Mouse (Mus musculus) gonadal fat pad, adult 2 months (tissue): ENCODE data around the gene Arhgef2. TPM values are rescaled to one million over a fixed set of nuclear protein-coding genes. Genes with fewer than 3 reads are reported as not detected.

Experiments used
- DNase-seq: peaks from one replicate; pipeline ENCODE4 v3.0.0-alpha.2; 2012; ENCODE audit warnings: low read depth
- polyA plus RNA-seq: library from polyadenylated mRNA; depleted of rRNA; stranded (reverse); fragments of >200 nt; gene quantifications from 2 replicates; pipeline ENCODE4 v1.2.3, GENCODE M21; 2012

The Arhgef2 gene
- polyA plus RNA-seq, 1 experiment: 49.5 TPM

DNA sequence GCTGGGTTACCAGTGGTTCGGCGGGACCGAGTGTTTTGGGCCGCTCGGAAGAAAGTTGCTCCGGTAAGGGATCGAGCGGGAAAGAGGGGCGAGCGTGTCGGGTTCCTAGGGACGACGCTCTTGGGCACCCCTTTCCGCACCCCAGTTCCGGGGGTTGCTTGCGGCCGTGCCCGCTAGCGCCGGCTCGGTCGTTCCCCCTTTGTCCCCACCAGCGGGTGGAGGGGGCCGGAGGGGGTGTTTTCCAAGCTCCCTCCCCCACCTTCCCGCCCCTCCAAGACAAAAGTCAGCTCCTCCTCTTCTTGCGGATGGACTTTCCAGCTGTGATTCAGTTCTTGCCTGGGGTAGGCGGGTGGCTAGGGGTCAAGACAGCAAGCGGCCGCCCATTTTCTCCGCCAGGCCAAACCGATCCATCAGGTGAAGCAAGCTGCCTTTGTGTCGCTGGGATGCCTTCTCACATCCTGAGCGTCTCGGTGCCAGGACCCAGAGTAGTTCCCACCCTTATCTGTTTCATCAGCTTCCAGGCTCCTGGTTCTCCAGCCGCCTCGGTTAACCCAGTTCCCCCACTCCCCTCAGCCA, 15.9 kb downstream of the Arhgef2 start:
- no peak for DNase-seq

DNA sequence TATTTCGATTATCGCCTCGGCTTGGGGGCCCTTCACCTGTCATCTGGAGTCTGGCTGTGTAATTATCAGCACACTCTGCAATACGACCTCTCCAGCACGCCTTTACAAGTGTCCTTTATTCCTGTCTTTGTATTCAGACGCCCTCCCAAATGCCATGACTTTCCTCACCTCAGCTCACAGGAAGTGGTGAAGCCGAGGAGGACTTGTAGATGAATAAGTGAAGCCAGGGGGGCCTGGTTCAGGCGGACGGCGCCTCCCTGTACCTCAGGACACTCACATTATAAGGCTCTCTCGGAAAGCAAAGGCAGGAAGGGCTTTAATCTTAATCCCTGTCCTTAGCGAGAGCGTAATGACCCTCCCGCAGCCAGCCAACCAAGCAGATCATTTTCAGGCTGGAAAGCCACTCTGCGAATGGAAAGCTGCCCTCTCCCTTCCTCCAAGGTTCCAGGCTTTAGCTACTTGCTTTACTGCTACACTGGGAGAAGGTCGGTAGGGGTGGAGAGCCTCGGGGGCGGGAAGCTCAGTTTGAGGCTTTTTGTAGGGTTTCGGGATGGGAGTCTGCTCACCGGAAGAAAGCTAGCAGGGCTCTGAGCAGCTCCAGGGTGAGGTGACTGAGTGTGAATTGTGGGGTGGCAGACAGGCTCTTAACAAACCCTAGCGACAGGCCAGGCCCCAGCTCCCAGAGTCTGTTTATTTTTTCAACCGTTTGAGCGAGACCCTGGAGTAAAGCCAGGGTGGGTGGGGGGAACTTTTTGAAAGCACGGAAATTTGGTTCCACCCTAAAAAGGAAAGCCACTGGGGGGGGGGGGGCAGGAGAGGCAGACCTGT, 16.6 kb downstream of the Arhgef2 start:
- DNase-seq: no peak

DNA sequence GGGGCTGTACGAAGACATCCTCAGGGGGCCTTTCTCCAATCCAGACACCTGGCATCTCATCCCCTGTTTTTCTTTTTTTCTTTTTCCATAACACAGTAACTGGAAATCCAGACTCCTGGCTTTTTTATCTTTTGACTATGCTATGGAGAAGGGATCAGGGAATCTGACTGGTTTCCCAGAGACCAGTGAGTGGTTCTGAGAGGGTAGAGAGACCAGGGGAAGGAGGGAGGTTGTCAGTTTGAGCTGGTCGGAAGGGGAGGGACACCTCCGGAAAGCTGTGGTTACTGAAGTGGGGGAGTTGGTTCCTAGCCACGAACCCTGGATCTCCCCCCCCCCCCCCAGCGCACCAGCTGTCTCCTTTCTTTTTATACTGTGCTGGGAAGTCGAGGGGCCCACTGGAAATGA, 17.2 kb downstream of the Arhgef2 start:
- no peak for DNase-seq

GRCm38 (mm10) chr3:88623346-88624135, 17.8 kb downstream of the Arhgef2 start:
- DNase-seq: no peak

DNA sequence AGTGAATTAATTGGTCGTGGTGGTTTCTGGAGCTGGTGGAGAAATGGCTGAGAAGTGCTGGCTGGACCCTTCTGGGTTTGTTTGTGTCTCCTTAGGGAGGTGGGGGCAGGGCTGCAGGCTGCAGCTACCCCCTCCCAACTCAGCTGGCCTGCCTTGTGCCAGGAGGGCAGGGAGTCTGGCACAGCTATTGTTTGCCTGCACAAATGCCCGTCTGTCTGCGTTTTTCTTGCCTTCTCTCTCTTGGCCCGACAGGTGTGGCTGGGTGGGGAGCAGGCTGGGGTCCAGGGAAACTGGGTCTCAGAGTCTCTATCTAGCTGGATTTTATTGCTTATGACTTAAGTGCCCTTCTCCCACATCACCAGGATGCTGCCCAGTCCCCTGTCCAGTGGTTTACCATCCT, 18.6 kb downstream of the Arhgef2 start:
- DNase-seq: no peak

DNA sequence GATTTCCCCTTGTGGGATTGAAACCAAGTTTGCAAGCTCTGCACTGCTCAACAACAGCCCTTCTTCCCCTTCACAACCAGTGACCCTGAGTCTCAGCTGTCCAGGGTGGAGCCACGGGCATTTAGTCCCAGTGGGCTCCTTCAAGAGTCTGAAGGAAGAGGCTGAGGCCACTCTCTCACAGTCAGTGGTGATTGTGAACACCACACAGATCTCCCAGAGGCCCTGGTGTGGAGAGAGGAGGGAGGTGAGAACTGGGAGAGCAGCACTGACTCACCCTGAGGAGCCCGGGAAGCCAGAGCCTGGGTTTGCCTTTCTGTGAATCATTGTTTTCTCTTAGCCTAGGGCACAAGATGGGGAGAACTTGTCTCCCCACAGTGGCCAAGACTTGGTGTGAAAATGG, 19.2 kb downstream of the Arhgef2 start:
- DNase-seq: no peak

DNA sequence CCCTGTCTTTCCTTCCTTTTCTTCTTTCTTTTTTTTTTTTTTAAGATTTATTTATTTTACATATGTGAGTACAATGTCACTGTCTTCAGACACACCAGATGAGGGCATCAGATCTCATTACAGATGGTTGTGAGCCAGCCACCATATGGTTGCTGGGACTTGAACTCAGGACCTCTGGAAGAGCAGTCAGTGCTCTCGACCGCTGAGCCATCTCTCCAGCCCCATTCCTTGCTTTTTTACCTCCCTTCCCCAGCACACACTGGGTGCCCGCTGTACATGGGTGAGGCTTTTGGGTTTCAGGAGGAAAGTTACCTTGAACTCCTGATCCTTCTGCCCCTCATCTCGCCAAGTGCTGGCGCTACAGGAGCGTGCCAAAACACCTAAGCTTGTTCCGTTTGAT, 19.8 kb downstream of the Arhgef2 start:
- DNase-seq: no peak

- no peak for DNase-seq
Observed at GRCm38 (mm10) chr3:88626316-88626715, 20.6 kb downstream of the Arhgef2 start.

DNA sequence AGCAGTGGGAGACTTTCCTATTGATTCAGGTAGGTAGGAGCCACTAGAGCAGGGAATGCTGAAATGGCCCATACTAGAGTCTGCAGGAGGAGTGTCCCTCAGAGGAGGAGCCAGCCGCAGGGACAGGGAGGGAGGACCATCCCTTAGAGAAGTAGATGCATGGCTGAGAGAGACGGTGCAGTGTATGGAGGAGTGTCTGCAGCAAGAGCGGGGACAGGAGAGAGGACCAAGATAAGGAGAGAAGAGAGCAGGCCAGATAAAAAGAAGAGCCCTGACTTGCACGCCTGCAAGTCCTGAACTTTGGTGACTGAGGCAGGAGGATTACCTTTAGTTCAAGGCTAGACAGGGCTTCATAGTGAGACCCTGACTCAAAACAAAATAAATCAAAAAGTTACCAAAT, 21.3 kb downstream of the Arhgef2 start:
- no peak for DNase-seq

DNA sequence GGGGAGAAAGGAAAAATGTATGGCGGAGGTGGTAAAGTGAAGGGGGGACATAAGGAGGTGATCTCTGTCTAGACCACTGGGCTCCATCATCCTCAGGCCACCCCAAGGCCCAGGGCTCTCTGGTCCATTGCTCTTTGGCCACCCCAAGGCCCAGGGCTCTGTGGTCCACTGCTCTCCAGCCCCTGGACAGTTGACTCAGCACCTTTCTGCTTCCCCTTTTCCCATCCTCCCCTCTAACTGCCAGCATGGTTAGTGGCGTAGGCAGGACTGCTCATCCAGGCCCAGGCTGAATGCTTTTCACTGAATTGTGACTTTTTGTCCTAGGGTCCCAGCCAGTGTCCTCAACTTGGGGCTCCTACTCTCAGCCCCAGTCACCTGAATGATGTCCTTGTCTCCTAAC, 21.8 kb downstream of the Arhgef2 start:
- no peak for DNase-seq

DNA sequence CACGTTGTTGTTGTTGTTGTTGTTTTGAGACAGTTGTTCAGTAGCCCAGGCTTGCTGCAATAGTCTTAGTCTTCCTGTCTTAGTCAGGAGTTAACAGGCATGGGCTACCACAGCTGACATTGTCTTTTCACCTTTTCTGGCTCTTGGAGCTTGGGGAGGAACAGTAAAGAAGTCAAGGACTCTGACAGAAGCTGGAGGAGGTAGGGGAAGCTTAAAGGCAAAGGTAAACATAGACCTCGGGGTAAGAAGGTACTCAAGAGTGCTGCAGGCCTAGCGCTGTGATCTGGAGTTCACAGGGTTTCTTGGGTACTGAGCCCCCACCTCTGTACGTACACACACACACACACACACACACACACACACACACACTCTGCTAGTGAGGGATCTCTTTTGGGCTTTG, 23.0 kb downstream of the Arhgef2 start:
- DNase-seq: no peak

DNA sequence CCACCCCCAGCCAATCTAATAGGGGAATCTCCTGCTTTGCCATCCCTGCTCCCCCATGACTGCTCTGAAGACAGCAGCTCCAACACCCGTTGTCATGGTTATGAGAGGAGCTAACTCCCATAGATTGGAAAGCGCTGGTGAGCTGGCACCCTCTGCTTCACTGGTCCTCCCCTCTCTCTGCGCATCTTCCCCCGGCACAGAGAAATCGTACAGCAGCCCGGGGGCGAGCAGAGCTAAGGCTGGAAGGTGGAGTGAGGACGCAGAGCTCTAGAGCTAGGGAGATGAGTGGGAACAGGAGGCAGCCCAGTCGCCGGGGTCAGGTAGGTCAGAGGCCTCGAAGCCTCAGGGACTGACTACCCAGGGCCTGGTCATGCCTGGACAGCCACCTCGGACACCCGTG, 23.5 kb downstream of the Arhgef2 start:
- DNase-seq: no peak

- DNase-seq: no peak
Observed at GRCm38 (mm10) chr3:88630018-88630417, 24.3 kb downstream of the Arhgef2 start.

DNA sequence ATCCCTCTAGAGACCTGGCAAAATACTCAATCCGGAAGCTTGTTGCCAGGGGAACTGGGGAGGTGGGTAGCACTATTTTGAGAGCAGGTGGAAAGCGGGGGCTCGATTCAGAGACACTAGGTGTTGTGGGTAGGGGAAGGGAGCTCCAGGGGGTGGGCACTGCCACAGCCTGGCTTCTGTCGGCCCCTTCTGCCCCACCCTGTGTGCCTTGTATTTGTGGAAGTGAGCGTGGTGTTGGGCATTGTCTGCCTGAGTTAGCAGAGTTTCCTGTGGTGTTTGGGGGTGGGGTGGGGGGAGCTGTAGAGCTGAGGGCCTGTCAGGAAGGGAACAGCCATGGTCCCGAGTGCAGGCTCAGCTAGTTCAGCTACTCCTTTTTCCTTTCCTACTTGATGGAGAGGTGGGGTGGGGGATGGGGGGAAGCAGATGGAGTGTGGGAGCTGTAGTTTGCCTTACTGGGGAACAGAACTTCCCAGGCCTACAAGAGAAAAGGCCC, 25.1 kb downstream of the Arhgef2 start:
- no peak for DNase-seq

- DNase-seq: no peak
Observed at GRCm38 (mm10) chr3:88631921-88632587, 26.3 kb downstream of the Arhgef2 start.

DNA sequence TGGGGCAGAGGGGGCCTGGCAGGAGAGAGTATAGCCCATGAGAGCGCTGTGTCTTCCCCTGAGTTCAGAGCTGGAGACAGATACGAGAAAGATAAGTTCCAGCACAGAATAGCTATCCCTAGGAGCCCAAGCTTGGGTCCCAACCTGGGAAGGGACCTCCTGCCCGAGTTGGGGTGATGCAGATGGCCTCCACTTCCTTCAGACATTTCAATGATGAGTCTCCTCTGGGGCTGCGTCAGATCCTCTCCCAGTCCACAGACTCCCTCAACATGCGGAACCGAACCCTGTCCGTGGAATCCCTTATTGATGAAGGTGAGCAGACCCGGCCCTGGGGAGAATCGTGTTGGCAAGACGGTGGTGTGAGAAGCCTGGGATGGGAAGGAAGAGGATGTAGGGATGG, 27.3 kb downstream of the Arhgef2 start:
- no peak for DNase-seq

DNA sequence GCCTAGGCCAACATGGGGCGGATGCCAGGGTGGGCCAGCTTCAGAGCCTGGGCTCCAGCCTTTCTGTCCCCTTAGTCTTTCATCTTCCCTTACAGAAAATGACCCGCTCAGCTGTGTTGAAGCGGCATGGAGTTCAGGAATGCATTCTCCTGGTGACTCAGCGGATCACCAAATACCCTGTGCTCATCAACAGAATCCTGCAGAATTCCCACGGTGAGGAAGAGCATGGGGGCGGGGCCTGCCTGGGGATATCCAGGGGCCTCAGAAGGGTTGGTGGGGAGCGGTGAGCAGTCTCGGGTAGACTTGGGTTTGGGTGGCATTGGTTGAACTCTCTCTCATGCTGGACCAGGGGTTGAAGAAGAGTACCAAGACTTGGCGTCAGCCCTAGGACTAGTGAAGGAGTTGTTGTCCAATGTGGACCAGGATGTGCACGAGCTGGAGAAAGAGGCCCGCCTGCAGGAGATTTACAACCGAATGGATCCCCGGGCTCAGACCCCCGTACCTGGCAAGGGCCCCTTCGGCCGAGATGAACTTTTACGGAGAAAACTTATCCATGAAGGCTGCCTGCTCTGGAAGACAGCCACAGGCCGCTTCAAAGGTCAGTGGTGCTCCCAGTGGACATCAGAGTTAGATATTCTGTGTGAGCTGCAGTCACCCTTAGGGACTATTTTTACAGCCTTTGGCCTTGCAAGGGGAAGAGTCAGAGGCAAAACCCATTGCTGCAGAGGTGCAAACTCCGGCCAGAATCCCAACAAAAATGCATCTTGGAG, 29.9 kb downstream of the Arhgef2 start:
- DNase-seq: no peak

DNA sequence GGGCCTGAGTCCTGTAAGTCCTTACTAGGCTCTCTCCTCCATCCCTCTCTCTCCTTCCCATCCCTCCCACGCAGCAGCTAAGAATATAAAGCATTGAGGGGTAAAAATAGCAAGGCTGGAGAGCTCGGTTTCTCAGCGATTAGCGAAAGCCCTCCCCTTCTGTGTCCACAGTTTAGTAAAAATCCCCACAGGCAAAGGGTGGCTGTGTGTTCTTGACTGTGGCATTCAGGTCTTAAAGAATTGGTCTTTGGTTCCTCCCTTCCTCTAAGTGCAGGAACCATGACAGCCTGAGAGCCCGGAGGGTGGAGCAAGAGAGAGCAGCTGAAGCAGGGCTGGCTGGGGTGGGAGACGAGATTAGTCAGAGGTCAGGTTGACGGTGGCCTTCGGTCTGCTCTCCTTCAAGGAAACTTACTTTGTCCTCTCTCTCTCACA, 30.8 kb downstream of the Arhgef2 start:
- no peak for DNase-seq

- no peak for DNase-seq
Observed at GRCm38 (mm10) chr3:88637134-88637533, 31.4 kb downstream of the Arhgef2 start.

DNA sequence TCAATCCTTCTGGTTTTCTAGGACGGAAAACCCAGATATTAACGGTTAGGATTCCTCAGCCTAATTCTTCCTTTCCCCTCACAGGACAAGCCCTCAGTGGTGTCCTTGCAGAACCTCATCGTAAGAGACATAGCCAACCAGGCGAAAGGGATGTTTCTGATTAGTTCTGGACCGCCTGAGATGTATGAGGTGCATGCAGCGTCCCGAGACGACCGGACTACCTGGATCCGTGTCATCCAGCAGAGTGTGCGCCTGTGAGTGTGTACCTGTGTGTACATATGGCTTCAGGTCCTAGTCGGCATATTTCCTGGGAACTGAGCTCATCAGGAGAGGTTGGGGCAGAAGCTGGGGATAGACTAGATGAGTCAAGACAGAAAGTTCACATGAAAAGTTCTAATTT, 33.5 kb downstream of the Arhgef2 start:
- DNase-seq: no peak

- DNase-seq: no peak
Observed at GRCm38 (mm10) chr3:88640676-88641075, 34.9 kb downstream of the Arhgef2 start.
